Mouse (Mus musculus): ENCODE results near the gene Phf12.
A peak's percentile ranks its signal among the peaks of the same experiment; 100 is the strongest.

Phf12 gene

GRCm38 (mm10) chr11:77973520-77973919, 9.0 kb upstream of the Phf12 start:
- no peak for DNase-seq

DNA sequence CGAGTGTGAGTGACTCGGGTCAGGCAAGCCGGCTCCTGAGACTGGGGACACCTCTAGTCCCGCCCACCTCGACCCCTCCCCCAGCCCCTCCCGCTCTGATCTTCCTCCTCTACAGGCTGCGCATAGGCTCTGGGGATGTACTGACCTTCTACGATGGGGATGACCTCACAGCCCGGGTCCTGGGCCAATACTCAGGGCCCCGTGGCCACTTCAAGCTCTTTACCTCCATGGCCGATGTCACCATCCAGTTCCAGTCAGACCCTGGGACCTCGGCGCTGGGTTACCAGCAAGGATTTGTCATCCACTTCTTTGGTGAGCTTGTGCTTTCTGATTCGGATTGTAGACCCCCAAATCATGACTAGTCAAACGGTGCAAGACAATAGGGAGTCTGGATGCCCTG, 8.2 kb upstream of the Phf12 start:
- DNase-seq, result no peak

DNA sequence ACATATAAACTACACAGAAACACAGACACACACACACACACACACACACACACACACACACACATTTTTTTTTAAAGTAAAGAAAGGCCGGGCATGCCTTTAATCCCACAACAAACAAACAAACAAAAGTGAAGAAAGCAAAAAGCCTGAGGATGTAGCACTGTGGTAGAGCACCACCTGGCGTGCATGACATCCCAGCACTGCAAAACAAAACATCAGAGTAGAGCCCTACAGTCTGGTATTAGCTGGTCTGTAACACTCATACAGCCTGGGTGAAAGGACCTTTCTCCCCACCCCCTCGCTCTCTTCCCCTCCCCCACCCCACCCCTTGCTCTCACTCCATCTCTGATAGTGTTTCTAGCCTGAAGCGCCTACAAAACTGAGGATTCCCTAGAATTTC, 6.7 kb upstream of the Phf12 start:
- no peak for DNase-seq

- no peak for DNase-seq
These were observed 4.4 kb upstream of the Phf12 start for GRCm38 (mm10) chr11:77978161-77978560.

DNA sequence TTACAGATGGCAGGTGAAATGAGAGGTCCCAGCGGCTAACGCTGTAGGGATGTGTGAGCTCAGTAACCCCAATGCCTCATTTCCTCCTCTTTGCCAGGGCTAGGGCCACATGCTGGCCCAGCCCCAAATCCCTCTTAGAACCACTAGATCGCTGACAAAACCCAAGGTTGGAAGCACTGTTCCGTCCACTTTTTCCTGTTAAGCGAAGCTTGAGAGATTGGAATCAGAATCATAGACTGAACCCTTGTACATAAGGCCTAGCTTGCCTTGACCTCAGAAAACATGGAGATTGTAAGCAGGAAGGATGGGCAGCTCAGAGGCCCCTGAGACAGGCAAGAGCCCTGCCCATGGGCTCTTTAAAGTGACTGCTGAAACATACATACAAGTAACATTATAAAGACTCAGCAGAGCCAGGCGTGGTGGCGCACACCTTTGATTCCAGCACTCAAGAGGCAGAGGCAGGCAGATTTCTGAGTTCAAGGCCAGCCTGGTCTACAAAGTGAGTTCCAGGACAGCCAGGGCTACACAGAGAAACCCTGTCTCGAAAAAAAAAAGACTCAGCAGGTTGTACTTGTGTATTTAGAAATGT, 3.2 kb upstream of the Phf12 start:
- DNase-seq, result no peak

DNA sequence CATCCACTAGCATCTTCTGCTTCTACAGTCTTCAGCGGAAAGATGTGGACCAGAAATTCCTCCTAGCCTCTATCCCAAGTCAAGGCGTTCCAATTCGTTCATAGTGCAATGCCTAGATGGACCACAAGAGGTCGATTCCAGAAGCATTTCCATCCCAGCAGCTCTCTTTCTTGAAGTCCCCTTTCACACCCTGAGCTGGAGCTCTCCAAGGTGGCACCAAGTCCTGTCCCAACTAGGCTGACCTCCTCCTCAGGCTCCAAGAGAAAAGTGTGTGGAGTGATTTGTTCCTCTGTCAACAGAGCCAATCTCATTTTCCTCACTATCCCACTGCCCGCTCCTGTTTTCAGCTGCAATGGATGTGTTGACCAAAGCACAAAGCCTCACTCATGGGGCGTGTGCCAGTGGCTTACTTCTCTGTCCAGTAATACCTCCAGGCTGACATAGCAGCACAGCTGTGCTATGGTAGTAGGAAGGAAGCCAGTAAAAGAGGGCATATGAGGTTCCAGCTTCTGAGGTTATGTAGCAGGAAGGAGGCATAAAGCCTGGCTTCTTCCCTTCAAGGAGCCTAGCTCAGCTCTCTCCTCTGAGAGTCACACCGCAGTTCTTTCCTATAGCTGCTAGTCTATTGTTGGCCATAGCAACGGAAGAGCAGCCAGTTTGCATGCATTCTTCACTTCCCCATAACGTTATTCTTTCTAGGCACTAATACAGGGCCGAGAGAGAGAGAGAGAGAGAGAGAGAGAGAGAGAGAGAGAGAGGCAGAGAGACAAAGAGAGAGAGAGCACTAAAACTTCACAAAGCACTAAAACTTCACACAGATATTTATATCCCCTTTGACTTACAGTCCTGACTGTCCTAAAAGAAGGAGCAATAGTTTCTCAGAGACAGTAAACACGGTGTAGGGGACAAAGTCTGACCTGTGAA, 2.0 kb upstream of the Phf12 start:
- DNase-seq, result peak; percentile 59

DNA sequence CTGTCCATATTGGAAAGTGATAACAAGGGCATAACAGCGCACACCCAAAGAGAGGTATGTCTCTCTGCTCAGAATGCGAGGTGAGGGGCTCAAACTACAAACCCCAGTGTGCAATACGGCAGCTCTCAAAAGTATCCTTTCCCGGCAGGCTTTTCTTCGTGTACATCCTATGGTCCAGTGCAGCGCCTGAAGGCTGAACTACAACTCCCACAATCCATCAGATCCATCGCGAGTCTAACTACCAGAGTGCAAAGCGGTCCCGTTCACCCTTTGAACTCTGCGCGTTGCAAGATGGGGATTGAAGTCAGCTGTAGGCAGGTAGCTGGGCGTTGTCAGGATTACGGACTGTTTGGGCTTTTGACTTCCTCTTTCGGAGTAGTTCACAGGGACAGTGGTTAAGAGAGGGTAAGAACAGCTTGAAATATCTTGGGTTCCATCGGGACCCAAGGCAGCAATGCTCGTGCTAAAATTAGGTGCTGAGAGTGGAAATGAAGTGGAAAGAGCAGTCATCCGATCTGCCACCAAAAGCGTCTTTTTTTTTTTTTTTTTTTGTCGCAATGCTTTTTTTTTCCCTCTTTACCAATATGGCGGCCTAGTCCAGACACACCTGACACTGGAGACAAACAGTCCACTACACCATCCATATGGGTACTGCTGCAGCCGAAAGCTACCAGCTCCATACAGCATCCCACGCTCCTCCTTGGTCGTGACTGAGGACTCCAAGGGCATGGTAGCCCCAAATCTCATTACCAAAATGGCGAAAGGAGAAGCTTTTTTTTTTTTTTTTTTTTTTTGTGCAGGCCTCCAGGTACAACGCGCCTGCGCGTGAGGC, 729 bp upstream of the Phf12 start:
- peak; percentile 93 for DNase-seq

DNA sequence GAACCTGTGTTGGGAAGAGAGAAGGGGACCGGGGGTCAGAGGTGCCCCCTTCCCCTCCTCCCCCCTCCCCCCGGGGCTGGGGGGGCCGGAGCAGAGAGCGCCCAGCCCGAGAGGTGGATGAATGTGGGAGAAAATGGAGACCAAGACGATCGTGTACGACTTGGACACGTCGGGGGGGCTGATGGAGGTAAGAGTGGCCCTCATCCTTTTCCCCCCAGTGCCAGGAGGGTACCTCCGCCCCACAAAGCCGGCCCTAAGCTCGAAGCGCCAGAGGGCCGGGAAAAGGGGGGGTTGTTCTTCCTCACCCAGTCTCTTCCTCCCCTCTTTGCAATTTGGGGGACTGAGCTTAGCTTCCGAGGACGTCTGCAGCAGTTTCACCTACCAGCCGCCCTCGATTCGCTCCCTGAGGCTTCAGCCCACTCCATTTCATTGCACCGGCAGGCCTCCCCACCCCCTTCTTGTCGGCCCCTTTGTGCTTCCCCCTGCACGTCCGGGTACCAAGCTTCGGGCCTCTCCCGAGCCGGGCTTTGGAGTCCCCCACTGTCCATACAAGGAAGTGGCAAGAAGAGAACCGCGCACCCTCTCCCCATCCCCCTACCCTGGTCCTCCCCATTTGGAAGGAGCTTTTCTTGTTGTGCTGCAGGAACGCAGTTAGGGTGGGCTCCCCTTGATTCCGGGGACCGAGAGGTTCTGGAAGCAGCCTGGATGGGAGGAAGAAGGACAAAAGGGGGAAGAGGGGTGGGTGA, 810 bp downstream of the Phf12 start:
- peak; percentile 57 for DNase-seq

GRCm38 (mm10) chr11:77983937-77984835, 1.6 kb downstream of the Phf12 start:
- DNase-seq, result peak; percentile 70

GRCm38 (mm10) chr11:77984836-77985231, 2.3 kb downstream of the Phf12 start:
- DNase-seq, result peak; percentile 53

- DNase-seq, result no peak
These were observed 3.0 kb downstream of the Phf12 start for GRCm38 (mm10) chr11:77985541-77986065.

DNA sequence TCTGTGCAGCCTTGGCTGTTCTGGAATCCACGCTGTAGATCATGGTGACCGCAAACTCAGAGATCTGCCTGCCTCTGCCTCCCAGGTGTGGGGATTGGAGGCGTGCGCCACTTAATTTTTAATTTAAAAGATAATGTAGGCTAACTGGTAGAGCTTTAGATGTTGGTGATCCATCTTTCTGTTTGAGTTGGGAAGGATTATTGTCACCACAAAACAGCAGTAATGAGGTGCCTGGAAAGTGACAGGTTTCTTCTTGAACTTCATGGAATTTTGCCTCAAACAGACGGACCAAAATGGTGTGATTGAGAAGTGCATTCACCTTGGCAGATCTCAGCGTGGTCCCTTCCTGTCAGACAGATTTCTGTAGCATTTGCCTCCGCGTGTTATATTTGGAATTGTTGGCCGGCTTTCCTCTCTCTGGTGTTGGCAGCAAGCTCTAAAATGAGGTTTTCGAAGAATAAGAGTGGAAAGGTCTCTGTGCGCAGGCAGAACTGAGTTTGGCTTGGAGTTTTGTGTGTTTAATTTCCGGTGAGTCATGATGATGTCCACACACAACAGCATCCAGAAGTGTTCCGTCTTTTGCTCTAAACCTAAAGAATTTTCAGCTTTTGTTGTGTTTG, 6.6 kb downstream of the Phf12 start:
- DNase-seq, result peak; percentile 44

GRCm38 (mm10) chr11:77995556-77995955, 13.0 kb downstream of the Phf12 start:
- DNase-seq, result no peak

DNA sequence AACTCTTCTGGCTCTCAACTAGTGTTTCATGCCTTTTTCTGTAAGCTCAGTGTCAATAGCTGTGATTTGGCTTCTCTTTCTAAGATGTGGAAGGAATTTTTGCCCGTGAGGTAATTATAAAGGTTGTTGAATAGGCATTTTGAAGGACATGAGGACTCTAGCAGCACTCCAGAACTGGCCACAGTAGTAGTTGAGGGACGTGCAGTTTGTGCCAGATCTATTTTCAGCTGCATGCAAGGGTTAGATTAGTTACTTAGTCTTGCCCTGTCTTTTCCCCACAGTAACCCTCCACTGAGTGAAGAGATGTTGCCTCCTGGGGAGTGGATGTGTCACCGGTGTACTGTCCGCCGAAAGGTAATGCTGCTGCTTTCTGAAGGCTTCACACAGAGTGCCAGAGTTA, 23.9 kb downstream of the Phf12 start:
- DNase-seq, result no peak

DNA sequence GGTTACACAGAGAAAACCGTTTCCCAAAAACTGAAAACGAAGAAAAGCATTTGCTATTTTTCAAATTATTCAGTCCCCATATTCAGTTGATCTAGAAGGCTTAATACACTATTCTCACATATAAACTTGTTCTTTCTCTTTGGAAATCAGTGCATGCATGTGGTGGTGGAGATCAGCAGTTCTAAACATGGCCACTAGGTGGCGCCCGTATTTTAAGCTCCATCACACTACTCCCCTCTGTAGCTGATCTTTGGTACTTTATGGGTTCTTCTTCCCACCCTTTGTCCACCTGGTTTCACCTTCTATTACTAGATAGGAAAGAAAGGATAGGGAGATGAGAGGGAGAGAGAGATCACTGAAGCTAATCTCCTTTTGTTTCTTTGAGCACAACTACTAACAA, 37.1 kb downstream of the Phf12 start:
- peak; percentile 75 for DNase-seq

- no peak for DNase-seq
These were observed 41.1 kb downstream of the Phf12 start for GRCm38 (mm10) chr11:78023607-78024006.

DNA sequence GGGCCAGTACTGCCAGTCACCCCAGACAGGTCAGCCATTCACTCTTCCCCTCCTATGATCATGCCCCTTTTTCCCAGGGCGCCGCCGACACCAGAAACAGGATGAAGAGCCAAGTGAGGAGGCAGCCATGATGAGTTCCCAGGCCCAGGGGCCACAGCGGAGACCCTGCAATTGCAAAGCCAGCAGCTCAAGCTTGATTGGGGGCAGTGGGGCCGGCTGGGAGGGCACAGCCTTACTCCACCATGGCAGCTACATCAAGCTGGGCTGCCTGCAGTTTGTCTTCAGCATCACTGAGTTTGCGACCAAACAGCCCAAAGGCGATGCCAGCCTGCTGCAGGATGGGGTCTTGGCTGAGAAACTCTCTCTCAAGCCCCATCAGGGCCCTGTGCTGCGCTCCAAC, 46.7 kb downstream of the Phf12 start:
- DNase-seq, result no peak

DNA sequence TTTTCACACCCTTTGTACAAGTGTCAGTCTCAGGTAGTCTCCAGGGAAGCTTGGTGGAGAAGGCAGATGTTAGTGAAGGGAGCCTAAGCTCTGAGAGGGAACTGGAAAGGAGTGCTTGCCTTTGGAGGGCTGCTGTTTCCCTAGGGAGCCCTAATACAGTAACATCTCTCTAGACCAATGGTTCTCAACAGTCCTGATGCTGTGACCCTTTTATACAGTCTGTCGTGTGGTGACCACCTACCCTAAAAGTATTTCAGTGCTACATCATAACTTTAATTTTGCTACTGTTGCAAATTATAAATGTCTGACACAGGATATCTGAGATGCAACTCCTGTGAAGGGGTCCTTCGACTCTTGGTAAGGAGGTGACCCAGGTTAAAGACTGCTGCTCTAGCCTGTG, 48.0 kb downstream of the Phf12 start:
- no peak for DNase-seq

DNA sequence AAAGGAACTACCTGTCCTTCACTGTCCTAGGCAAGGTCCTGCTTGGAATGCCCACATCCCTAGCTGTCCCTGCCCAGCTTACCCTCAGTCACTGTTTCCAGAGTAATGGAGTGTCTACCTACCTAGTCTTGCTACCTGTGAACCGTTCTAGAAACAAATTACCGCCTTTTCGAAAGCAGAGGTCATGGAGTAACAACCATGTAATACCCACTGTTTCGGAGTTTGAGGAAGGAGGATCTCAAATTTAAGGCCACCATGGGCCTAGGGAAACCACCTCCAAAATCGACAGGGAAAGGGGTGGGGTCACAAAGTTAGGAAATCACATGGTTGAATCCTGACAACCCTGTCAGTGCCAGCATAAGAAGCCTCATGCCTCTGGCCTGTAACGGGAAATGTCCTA, 48.8 kb downstream of the Phf12 start:
- DNase-seq, result no peak

DNA sequence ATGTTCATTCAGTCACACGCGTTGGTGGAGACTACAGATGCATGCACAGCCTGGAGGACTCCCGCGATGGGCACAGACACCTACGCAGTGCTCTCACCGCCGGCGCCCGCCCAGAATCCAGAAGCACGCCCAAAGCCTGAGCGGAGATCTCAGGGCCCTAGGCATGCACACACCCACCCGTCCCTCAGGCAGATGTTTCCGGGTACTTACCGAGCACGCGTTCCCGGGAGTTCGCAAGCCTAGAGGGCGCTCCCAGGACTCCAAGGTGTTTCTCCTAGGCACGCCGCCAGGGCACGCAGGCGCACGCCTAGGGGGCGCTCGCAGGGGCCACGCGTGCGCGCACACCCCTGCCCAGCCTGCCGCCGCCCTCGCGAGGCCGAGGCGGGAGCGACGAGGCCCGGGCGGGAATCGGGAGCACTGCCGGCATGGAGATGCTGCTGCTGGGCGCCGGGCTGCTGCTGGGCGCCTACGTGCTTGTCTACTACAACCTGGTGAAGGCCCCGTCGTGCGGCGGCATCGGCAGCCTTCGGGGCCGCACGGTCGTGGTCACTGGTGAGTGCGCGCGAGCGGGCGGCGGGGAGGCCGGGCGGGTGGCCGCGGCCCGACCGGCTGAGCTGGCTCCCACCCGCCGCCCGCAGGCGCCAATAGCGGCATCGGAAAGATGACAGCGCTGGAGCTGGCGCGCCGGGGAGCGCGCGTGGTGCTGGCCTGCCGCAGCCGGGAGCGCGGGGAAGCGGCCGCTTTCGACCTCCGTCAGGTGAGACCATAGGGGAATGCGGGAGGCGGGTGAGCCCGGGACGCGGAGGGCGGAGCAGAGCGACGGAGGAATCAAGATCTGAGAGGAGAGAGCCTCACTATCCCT, 49.6 kb downstream of the Phf12 start, which contains the start of gene Dhrs13:
Gene Dhrs13 (plus strand): TSS at position 334 of the 862 bp plus-strand sequence.
- DNase-seq, result peak; percentile 94

All from cerebellum, adult 8-10 months (tissue).